In the genomic region with DNA sequence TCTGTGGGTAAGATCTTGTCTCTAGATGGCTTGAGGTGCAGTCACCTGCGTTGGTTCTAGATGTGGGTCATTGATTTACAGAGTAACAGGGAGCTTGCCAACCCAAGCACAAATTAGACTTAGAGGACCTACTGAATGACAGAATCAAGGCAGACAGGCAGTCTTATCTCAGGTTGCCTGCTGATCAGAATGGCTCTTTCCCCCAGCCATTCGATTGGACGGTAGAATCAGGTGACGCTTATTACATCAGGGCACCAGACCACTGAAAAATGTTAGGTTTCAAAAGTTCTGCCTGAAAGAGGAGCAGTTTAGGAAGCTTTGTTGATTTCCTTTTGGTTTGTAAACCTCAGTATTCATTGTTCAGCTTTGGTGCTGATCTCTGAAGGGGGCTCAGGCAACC, we compare ENCODE assay signal across 8 mouse cellular contexts. TPM values are rescaled to one million over a fixed set of nuclear protein-coding genes. Genes with fewer than 3 reads are reported as not detected.
DNase-seq lines count a peak whose midpoint lies in the region; ATAC-seq and TF ChIP-seq lines count a peak whose summit lies in the region.

No protein-coding gene starts in this region.

- H3K27ac ChIP-seq in CH12.LX (ENCODE audit: insufficient read depth, low read depth) = peak overlapping the region; percentile 61
- peak overlapping the region; percentile 84 for H3K27ac ChIP-seq in bone marrow macrophage, adult 2 months (ENCODE audit: insufficient read depth, low read depth, low read length)
- no peak overlapping the region for H3K27ac ChIP-seq in hindbrain, embryonic 15.5 days (replicated peaks)
- peak overlapping the region; percentile 92 for H3K27ac ChIP-seq in liver, postnatal 0 days (ENCODE audit: low read depth)

- peaks cover 0 to 11% of the 10 kb centered on the region in 2 experiments for H3K36me3 ChIP-seq in CH12.LX (replicated peaks in 1 of 2; ENCODE audit: control insufficient read depth in 1 of 2, insufficient read depth in 1 of 2, low read length in 1 of 2)
- no peaks in the 10 kb centered on the region for H3K36me3 ChIP-seq in hindbrain, embryonic 15.5 days
- H3K36me3 ChIP-seq in liver, postnatal 0 days (replicated peaks; ENCODE audit: insufficient read depth, low read length) = 0 out of 2 replicates have a peak, but pooled peaks cover 2% of the 10 kb centered on the region

- peak overlapping the region; percentile 83 to 97 (median 88) for H3K4me3 ChIP-seq in CH12.LX (replicated peaks in 1 of 3; ENCODE audit: low read depth in 2 of 3, low read length in 2 of 3, poor library complexity in 1 of 3)
- H3K4me3 ChIP-seq in bone marrow macrophage, adult 2 months (ENCODE audit: insufficient read depth, low read length) = peak overlapping the region; percentile 92
- peak overlapping the region; percentile 72 for H3K4me3 ChIP-seq in hindbrain, embryonic 15.5 days
- peak overlapping the region; percentile 93 for H3K4me3 ChIP-seq in liver, postnatal 0 days (ENCODE audit: low read depth, low read length)

- WGBS in hindbrain, embryonic 15.5 days = 71% methylated on average over 4 of the region's 4 CpGs
- WGBS in liver, postnatal 0 days (ENCODE audit: insufficient replicate concordance) = 17% methylated on average over 4 of the region's 4 CpGs

- TF ChIP-seq CTCF in CH12.LX (conservative IDR thresholded peaks at IDR 0.05 in 1 of 2, IDR thresholded peaks at IDR 0.05 in 1 of 2; ENCODE audit: low read depth in 2 of 2, low read length in 2 of 2) = no peak
- no peak for TF ChIP-seq CTCF in bone marrow macrophage, adult 2 months (IDR thresholded peaks at IDR 0.05; ENCODE audit: low read depth, low read length)
- no peak for TF ChIP-seq CTCF in liver, postnatal 0 days (IDR thresholded peaks at IDR 0.05; ENCODE audit: low read depth)

- peak overlapping the region; percentile 87 for H3K4me2 ChIP-seq in CH12.LX (ENCODE audit: insufficient read depth, low read depth, poor library complexity, severe bottlenecking)
- peak overlapping the region; percentile 70 for H3K4me2 ChIP-seq in hindbrain, embryonic 15.5 days
- peak overlapping the region; percentile 73 for H3K4me2 ChIP-seq in liver, postnatal 0 days (ENCODE audit: low read depth, low read length)

- in situ Hi-C loops in CH12.LX (cut with MboI; ENCODE audit: low pct_ligation_motif_present, low pct_unique_long_range_greater_than_20kb, low sequenced_read_pairs) = no loop called here

- peak; percentile 71 for DNase-seq in CH12.LX (ENCODE audit: extremely low read depth)
- DNase-seq in liver, postnatal 0 days = no peak
- no peak for DNase-seq in adrenal gland, postnatal 10 days
- DNase-seq in layer of hippocampus, postnatal 25 days (ENCODE audit: extremely low spot score in 1 of 2, low spot score in 1 of 2) = no peak
- no peak for DNase-seq in testis, postnatal 14 days (ENCODE audit: low spot score)
- no peak for DNase-seq in Muller cell, postnatal 12 days (ENCODE audit: inconsistent ontology term)

- no peak for ATAC-seq in hindbrain, embryonic 15.5 days (ENCODE audit: low FRiP score, low read depth)
- peak; percentile 52 for ATAC-seq in liver, postnatal 0 days

- peaks cover 41 to 63% of the 10 kb centered on the region in 2 experiments for H3K4me1 ChIP-seq in CH12.LX (ENCODE audit: control insufficient read depth in 1 of 2, insufficient read depth in 2 of 2)
- peaks cover 44% of the 10 kb centered on the region for H3K4me1 ChIP-seq in bone marrow macrophage, adult 2 months (ENCODE audit: control insufficient read depth, insufficient read depth, low read length)
- peaks cover 56% of the 10 kb centered on the region for H3K4me1 ChIP-seq in hindbrain, embryonic 15.5 days (replicated peaks)
- peaks cover 59% of the 10 kb centered on the region for H3K4me1 ChIP-seq in liver, postnatal 0 days (ENCODE audit: insufficient read depth)

- dilution Hi-C loops in CH12.LX (cut with MboI; ENCODE audit: extremely low pct_ligation_motif_present, extremely low pct_unique_long_range_greater_than_20kb, low sequenced_read_pairs) = no loop called here

- TF ChIP-seq EP300 in CH12.LX (IDR thresholded peaks at IDR 0.05; ENCODE audit: low read length) = no peak
- no peak for TF ChIP-seq EP300 in liver, postnatal 0 days (IDR thresholded peaks at IDR 0.05; ENCODE audit: low read depth)

- peak overlapping the region; percentile 86 for H3K9ac ChIP-seq in CH12.LX (ENCODE audit: insufficient read depth, low read depth)
- peak overlapping the region; percentile 77 for H3K9ac ChIP-seq in hindbrain, embryonic 15.5 days
- H3K9ac ChIP-seq in liver, postnatal 0 days (replicated peaks) = peak overlapping the region; percentile 93

- TF ChIP-seq POLR2A in CH12.LX (IDR thresholded peaks at IDR 0.05; ENCODE audit: low read depth, low read length) = peak; percentile 48; the same call in 1 of the 2 replicates
- no peak for TF ChIP-seq POLR2A in bone marrow macrophage, adult 2 months (IDR thresholded peaks at IDR 0.05; ENCODE audit: borderline replicate concordance, low read depth, low read length)

- H3K27me3 ChIP-seq in CH12.LX (replicated peaks) = peaks cover 18% of the 10 kb centered on the region
- no peaks in the 10 kb centered on the region for H3K27me3 ChIP-seq in hindbrain, embryonic 15.5 days
- no peaks in the 10 kb centered on the region for H3K27me3 ChIP-seq in liver, postnatal 0 days (ENCODE audit: insufficient read depth, low read length)

- H3K79me2 ChIP-seq in CH12.LX (replicated peaks; ENCODE audit: control insufficient read depth, extremely low read depth, insufficient read depth, poor library complexity, severe bottlenecking) = peaks cover 62% of the 10 kb centered on the region

- TF ChIP-seq RAD21 in CH12.LX (IDR thresholded peaks at IDR 0.05; ENCODE audit: low read depth, low read length) = no peak

- H3K9me3 ChIP-seq in CH12.LX (replicated peaks; ENCODE audit: low read length) = no peaks in the 10 kb centered on the region
- H3K9me3 ChIP-seq in hindbrain, embryonic 15.5 days = no peaks in the 10 kb centered on the region
- no peaks in the 10 kb centered on the region for H3K9me3 ChIP-seq in liver, postnatal 0 days (ENCODE audit: low read length)

TF ChIP-seq in CH12.LX, 34 proteins besides CTCF, POLR2A, EP300 and RAD21 (continues in another document):
- TF ChIP-seq ZMIZ1 (IDR thresholded peaks at IDR 0.05; ENCODE audit: low read depth, low read length) (peak; percentile 63; the same call in 1 of the 2 replicates), TBP (conservative IDR thresholded peaks at IDR 0.05; ENCODE audit: low read depth, low read length) (peak; percentile 84; the same call in 1 of the 2 replicates), MXI1 (IDR thresholded peaks at IDR 0.05; ENCODE audit: low read depth, low read length) (peak; percentile 75; the same call in 1 of the 2 replicates), ZC3H11A (IDR thresholded peaks at IDR 0.05; ENCODE audit: low read depth, low read length) (no peak), USF2 (conservative IDR thresholded peaks at IDR 0.05; ENCODE audit: low read depth, low read length) (peak; percentile 85), CHD1 (IDR thresholded peaks at IDR 0.05; ENCODE audit: low read depth, low read length) (no peak), ETS1 (conservative IDR thresholded peaks at IDR 0.05; ENCODE audit: low read depth, low read length) (peak; percentile 20; the same call in 1 of the 2 replicates), BHLHE40 (IDR thresholded peaks at IDR 0.05; ENCODE audit: low read depth, low read length) (peak; percentile 75), NRF1 (IDR thresholded peaks at IDR 0.05; ENCODE audit: low read depth, low read length) (0 out of 2 replicates have a peak, but pooled peaks have one; percentile 22), USF1 (IDR thresholded peaks at IDR 0.05; ENCODE audit: low read depth, low read length) (peak; percentile 90), MAFK (IDR thresholded peaks at IDR 0.05; ENCODE audit: insufficient replicate concordance, low read length) (no peak), MAZ (IDR thresholded peaks at IDR 0.05; ENCODE audit: low read depth, low read length) (no peak), CHD2 (IDR thresholded peaks at IDR 0.05; ENCODE audit: low read length) (no peak), SIN3A (IDR thresholded peaks at IDR 0.05; ENCODE audit: low read length) (peak; percentile 60; the same call in 1 of the 2 replicates), UBTF (IDR thresholded peaks at IDR 0.05; ENCODE audit: low read depth, low read length) (no peak), JUN (IDR thresholded peaks at IDR 0.05; ENCODE audit: insufficient read depth, low read depth, low read length) (no peak), MYC (IDR thresholded peaks at IDR 0.05; ENCODE audit: low read depth, low read length) (0 out of 2 replicates have a peak, but pooled peaks have one; percentile 28), JUND (conservative IDR thresholded peaks at IDR 0.05; ENCODE audit: low read depth, low read length) (no peak), MAX (IDR thresholded peaks at IDR 0.05; ENCODE audit: low read length) (peak; percentile 59), PAX5 (IDR thresholded peaks at IDR 0.05; ENCODE audit: low read length) (no peak), ELF1 (IDR thresholded peaks at IDR 0.05; ENCODE audit: low read depth, low read length) (no peak), ZNF384 (IDR thresholded peaks at IDR 0.05; ENCODE audit: low read depth, low read length) (no peak), E2F4 (IDR thresholded peaks at IDR 0.05; ENCODE audit: insufficient replicate concordance, low read depth, low read length) (no peak), NELFE (IDR thresholded peaks at IDR 0.05; ENCODE audit: low read depth, low read length) (peak; percentile 70)

RNA-seq across cellular contexts. Expression of gene Pgs1, which starts 1.9 kb away (rescaled TPM):
- total RNA-seq in CH12.LX (2012; rRNA removed) (60.5 and 64.5 TPM in 2 replicates), CH12.LX (2014; rRNA removed) (38.1 and 39.8 TPM in 2 replicates)
- 50.4 and 50.8 TPM in 2 replicates for polyA plus RNA-seq in CH12.LX (2012; ENCODE audit: insufficient read length, low read depth)
- 35.4 and 37.1 TPM in 2 replicates for polyA plus RNA-seq in bone marrow macrophage, adult 2 months (2012; ENCODE audit: insufficient read depth, insufficient read length, missing spikeins)
- 59.4 and 63.7 TPM in 2 replicates for polyA plus RNA-seq in hindbrain, embryonic 15.5 days (2015; fragmentation: Nextera tagmentation; extraction: Ambion mirVana)
- polyA plus RNA-seq in liver, postnatal 0 days (2015; fragmentation: Nextera tagmentation; extraction: Ambion mirVana) = 9.1 and 10.1 TPM in 2 replicates
- total RNA-seq in adrenal gland, postnatal 10 days (2021) = 10 to 100 TPM; 30.9 to 31.0 TPM
- 10 to 100 TPM; 74.2 to 75.9 TPM for total RNA-seq in layer of hippocampus, postnatal 25 days (2021)

RNA-seq across cellular contexts. Expression of gene Socs3, which starts 18.1 kb away (rescaled TPM):
- total RNA-seq in CH12.LX (2012; rRNA removed) (2.5 and 4.7 TPM in 2 replicates), CH12.LX (2014; rRNA removed) (1.1 and 1.2 TPM in 2 replicates)
- polyA plus RNA-seq in CH12.LX (2012; ENCODE audit: insufficient read length, low read depth) = 0.83 and 1.1 TPM in 2 replicates
- polyA plus RNA-seq in bone marrow macrophage, adult 2 months (2012; ENCODE audit: insufficient read depth, insufficient read length, missing spikeins) = 6.9 and 7.1 TPM in 2 replicates
- 7.8 and 9.2 TPM in 2 replicates for polyA plus RNA-seq in hindbrain, embryonic 15.5 days (2015; fragmentation: Nextera tagmentation; extraction: Ambion mirVana)
- polyA plus RNA-seq in liver, postnatal 0 days (2015; fragmentation: Nextera tagmentation; extraction: Ambion mirVana) = 3.5 and 5.8 TPM in 2 replicates
- total RNA-seq in adrenal gland, postnatal 10 days (2021) = 1 to 10 TPM; 5.0 to 9.0 TPM
- total RNA-seq in layer of hippocampus, postnatal 25 days (2021) = 1 to 10 TPM; 1.3 to 1.8 TPM
